Mouse (Mus musculus) adrenal gland, postnatal 25 days (tissue): ENCODE measurements around the gene Wbp1. TPM values are rescaled to one million over a fixed set of nuclear protein-coding genes. Genes with fewer than 3 reads are reported as not detected.

Experiments used
- DNase-seq: peaks from one replicate; pipeline ENCODE4 v3.0.0; 2021; ENCODE audit warnings: mixed read lengths
- total RNA-seq: library from RNA; stranded (reverse); gene quantifications from 2 replicates; pipeline ENCODE4 v1.2.3, GENCODE M21; 2021

Wbp1 gene
- total RNA-seq, 1 experiment from 2014 or later = 118 TPM

GRCm38 (mm10) chr6:83116373-83117164 is 4.8 kb downstream of the Wbp1 start:
- DNase-seq = no peak

- no peak for DNase-seq
Measured at GRCm38 (mm10) chr6:83115682-83116372, 5.5 kb downstream of the Wbp1 start.

GRCm38 (mm10) chr6:83115011-83115671 is 6.2 kb downstream of the Wbp1 start, which contains the start of gene Mogs:
Mogs (plus strand) TSS chr6:83115496.
- DNase-seq = peak; percentile 97

DNA sequence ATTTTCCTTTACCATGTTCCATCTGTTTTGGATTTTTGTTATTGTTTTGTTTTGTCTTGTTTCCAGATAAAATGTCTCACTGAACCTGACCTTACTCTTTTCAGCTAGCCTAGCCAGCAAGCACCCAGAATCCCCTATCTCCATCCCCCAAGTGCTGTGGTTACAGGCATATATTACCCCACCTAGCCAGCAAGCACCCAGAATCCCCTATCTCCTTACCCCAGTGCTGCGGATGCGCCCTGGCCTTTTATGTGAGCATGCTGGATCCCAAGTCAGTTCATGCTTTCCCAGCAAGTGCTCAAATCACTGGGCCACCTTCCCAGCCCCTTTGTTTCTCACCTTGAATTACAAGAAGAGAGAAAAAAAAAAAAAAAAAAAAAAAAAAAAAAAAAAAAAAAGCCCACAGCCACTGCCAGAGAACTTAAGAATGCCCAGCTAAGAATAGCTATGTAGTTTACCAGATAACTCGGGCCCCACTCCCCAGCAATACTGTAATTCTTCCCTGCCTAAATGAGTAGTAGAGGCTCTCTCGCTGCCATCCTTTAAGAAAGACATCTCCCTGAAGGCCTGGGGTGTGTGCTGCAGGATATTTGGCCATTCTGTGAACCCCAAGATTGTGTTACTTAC is 9.7 kb downstream of the Wbp1 start:
- no peak for DNase-seq

GRCm38 (mm10) chr6:83108762-83109668 is 12.3 kb downstream of the Wbp1 start, which contains the start of gene Mrpl53:
Mrpl53 (plus strand) TSS chr6:83109040.
- peak; percentile 84 for DNase-seq

DNA sequence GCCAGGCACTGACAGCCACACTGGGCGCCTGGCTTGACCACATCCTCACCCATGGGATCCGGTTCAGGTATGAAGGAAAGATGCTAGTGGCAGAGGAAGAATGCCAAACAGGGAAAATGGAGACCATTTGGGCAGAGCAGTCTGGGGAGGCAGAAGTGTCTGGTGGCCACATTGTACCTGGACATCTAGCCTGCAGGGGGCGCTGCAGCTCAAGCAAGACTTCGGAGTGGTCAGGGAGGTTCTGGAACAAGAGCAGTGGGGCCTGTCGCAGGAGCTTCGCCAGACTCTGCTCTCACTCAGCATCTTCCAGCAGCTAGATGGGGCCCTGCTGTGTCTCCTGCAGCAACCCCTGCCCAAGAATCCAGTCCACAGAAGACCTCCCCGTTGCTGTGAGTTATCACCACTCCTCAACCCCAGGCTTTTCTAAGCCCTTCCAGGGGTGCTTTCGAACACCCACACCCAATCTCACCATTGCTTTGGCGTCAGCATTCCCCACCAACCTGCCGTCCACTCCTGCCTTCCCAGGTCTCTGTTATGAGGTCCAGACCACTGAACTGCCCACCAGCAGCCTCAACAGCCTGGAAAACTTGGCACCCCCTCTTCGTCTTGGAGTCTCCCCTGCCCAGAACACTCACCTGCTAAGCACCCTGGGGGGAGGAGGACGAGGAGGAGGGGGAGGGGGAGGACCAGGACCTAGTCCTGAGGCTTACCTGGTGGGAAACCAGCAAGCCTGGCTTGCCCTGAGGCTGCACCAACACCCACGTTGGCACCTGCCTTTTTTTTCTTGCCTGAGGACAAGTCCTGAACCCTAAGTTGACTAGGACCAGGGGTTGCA is 13.6 kb downstream of the Wbp1 start:
- peak; percentile 86 for DNase-seq

GRCm38 (mm10) chr6:83104158-83104557 is 17.2 kb downstream of the Wbp1 start:
- DNase-seq = no peak

GRCm38 (mm10) chr6:83103130-83103650 is 18.2 kb downstream of the Wbp1 start:
- no peak for DNase-seq

DNA sequence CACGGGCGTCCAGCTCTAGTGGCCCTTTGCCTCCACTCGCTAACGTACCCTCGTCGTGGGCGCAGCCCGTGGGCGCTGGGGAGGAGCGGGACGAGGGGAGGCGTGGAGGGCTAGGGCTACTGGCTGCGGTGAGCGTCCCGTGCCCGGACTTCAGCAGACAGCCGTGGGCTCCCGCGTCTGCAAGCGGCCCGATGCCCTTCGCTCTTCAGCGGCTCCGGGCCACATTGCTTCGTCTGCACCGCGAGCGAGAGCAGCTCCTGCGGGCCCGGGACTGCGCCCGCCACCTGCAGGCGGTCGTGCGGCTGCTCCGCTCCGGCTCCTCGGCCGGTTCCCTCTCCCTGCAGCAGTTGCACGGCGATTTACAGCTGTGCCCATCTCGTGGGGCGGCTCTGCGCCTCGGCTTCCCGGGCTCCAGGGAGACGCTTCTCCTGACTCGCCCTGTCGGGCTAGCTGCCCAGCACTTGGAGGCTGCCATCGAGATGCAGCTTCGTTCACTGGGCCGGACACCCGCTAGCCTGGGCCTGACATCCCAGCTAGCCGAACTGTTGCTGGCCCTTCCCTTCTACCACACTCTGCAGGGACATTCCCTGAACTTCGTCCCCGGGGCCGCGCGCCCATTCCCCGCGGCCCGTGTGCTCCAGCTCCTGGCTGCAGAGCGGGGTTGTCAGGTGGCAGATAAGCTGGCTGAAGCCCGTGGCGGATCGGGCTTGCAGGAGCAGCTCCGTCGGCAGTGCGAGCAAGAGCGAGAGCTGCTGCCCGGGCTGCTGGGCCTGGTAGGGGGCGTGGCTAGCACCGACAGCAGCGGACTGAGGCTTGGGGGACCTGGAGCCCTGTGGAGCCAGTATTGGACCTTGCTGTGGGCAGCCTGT is 19.4 kb downstream of the Wbp1 start:
- DNase-seq = peak; percentile 76

DNA sequence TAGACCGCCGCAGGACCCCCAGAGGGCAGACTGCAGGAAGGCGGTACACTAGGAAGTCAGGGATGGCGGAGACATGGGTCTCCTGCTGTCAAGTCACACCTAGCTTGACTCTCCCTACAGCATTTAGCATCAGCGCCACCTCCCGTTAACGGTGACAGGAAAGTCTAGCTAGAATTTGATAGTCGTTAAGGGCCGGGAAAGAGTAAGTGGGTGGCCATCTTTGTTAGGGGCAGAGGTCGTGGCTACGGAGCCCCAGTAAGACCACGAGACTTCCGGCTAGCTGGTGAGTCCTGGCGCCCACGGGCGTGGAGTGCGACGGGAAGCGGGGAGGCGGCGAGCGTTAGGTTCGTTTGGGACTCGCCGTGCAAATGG is 20.1 kb downstream of the Wbp1 start, which contains the start of the genes Ccdc142 and Gm42688:
TSS of gene Ccdc142 (plus strand) at position 286 of the 372 bp plus-strand sequence.
TSS of gene Gm42688 (plus strand) at position 302 of the 372 bp plus-strand sequence.
- peak; percentile 84 for DNase-seq

DNA sequence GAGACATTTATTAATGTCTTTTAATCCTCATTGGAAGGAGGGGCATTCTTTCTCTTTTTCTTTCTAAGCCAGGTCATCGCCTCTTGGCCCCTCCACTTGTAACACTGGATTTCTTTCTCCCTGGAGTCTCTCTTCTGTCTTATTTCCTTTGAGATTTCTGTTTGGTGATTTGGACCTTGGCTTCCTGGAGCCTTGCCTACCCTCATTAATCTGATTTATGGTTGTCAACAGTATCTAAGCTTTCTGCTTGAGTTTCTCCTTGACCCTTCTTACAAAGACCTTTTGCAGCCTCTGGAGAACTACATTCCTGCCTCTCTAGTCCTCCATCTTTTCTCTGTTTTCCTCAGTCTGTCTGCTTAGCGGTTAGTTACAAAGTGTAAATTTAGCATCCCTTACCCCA is 22.9 kb downstream of the Wbp1 start:
- no peak for DNase-seq

- DNase-seq = no peak
Measured at GRCm38 (mm10) chr6:83095968-83096367, 25.4 kb downstream of the Wbp1 start.

DNA sequence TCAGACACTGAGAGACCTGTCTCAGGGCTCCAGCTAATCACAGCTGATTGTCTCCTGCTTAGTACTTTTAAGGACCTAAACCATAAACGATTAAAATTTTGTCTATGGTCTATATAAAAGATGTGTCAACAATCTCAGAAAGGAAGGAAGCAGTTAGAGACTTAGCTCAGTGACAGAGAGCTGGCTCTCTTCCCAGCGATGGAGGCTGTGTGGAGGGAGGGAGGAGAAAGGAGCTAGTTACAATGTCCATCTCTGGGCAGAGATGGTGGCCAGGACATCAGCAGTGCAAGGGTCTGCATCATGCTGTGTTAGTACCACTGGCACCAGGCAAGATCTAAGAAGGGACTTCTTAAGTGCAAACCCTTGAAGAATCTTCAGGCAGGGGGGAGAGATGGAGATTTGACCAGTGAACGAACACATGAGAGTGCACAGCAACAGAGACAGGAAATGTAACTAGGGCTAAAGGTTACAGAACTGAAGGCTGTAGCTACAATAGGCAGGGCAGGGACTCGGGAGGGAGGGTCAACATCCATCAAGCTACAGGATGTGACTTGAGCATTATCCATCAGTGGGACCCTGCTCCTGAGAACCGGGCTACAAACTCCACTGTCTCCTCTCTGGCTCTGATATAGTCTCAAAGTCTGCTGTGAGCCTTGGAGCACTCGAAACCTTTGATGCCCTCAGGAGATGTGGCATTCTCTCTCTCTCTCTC is 28.8 kb downstream of the Wbp1 start:
- no peak for DNase-seq

- no peak for DNase-seq
Measured at GRCm38 (mm10) chr6:83087926-83088260, 33.5 kb downstream of the Wbp1 start.

- peak; percentile 63 for DNase-seq
Measured at GRCm38 (mm10) chr6:83087205-83087925, 34.0 kb downstream of the Wbp1 start.

GRCm38 (mm10) chr6:83086121-83087035 is 35.0 kb downstream of the Wbp1 start, which contains the start of gene Lbx2:
Lbx2 (plus strand) TSS chr6:83086367.
- peak; percentile 49 for DNase-seq

DNA sequence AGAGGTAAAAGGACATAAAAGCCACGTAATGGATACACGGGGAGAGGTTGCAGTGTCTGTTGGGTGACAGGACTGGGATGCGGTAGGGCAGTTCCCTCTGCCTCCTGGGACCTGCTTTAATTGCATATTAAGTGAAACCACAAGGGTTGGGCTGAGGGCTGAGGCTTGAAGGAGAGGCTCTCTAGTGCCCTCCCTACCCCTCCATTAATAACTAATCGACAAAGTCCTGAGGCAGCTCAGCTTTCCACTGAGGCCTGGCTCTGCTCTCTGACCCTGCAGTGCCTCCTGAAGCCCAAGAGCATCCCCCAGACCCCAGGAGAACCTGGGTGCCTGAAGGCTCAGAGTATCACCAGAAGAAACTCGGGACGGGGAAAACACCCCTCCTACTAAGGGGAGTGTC is 36.9 kb downstream of the Wbp1 start:
- no peak for DNase-seq
